Mouse (Mus musculus) bone marrow macrophage, adult 2 months (primary cell): ENCODE measurements around the gene Slc25a43.

Source experiments
- CTCF ChIP-seq: IDR thresholded peaks from 2 replicates; pipeline ENCODE4 v1.5.1; 2012; ENCODE audit warnings: low read depth, mild to moderate bottlenecking, low read length, moderate library complexity
- POLR2A ChIP-seq: IDR thresholded peaks from 2 replicates; pipeline ENCODE4 v1.6.1; 2012; ENCODE audit warnings: mild to moderate bottlenecking, low read depth, low read length, borderline replicate concordance

DNA sequence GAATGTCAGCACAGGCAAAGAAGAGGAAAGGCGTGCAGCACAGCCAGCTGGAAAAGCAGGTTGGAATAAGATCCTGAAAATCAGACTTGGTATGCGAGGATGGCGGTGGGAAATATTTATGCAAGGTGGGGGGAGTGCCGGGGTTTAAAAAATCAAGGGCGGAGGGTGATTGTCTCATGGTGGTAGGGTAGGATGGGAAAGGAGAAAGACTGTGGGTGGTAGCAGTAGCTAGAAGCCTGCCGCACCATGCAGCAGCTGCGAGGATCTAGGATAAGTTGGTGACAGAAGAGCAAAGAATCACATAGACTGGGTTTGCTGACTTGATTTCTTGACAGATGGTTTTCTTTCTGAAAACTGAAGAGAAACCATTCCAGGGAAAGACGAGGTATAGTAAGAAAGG, 3.3 kb downstream of the Slc25a43 start:
- TF ChIP-seq CTCF (no peak), POLR2A (no peak)
